Mouse (Mus musculus) heart, embryonic 15.5 days (tissue): ENCODE data around the gene Vmn1r194. TPM values are rescaled to one million over a fixed set of nuclear protein-coding genes. Genes with fewer than 3 reads are reported as not detected.
"Not testable (repeated sequence)": the region's sequence is repeated elsewhere in the genome, so short reads cannot be mapped to it uniquely, and the experiment has no call there.

ENCODE experiments used
- ATAC-seq: fragments of 200-750 bp; cut with Nextera tagmentation; replicated peaks from 2 replicates; pipeline ENCODE4 v1.8.0; 2017; ENCODE audit warnings: low read depth, moderate TSS enrichment; ENCODE audit not compliant: insufficient number of reproducible peaks, insufficient read depth, low FRiP score
- H3K27ac ChIP-seq: fragments of 300-500 bp; sonication (generic); 2 replicates; pipeline ENCODE4 v1.5.1; 2015; ENCODE audit warnings: mild to moderate bottlenecking, inconsistent platforms
- H3K27me3 ChIP-seq: fragments of 300-500 bp; sonication (generic); 2 replicates; pipeline ENCODE4 v1.6.1; 2015; ENCODE audit warnings: inconsistent platforms
- H3K36me3 ChIP-seq: fragments of 300-500 bp; sonication (generic); 2 replicates; pipeline ENCODE4 v1.6.1; 2015; ENCODE audit warnings: mild to moderate bottlenecking, inconsistent platforms
- H3K4me1 ChIP-seq: fragments of 300-500 bp; sonication (generic); replicated peaks from 2 replicates; pipeline ENCODE4 v1.6.1; 2015; ENCODE audit warnings: inconsistent platforms
- H3K4me2 ChIP-seq: fragments of 300-500 bp; sonication (generic); 2 replicates; pipeline ENCODE4 v1.6.1; 2015; ENCODE audit warnings: inconsistent platforms, mild to moderate bottlenecking, moderate library complexity
- H3K4me3 ChIP-seq: fragments of 300-500 bp; sonication (generic); 2 replicates; pipeline ENCODE4 v1.5.1; 2015; ENCODE audit warnings: mild to moderate bottlenecking, inconsistent platforms
- H3K9ac ChIP-seq: fragments of 300-500 bp; sonication (generic); 2 replicates; pipeline ENCODE4 v1.6.1; 2015; ENCODE audit warnings: mild to moderate bottlenecking, inconsistent platforms
- H3K9me3 ChIP-seq: fragments of 300-500 bp; sonication (generic); replicated peaks from 2 replicates; pipeline ENCODE4 v1.6.1; 2016; ENCODE audit warnings: inconsistent platforms
- WGBS: fragments of 180-500 bp; shearing (Covaris S2); methylation state at CpG from one replicate; pipeline ENCODE4 v1.1.7; 2015; ENCODE audit warnings: mixed read lengths; 5-methylcytosine and 5-hydroxymethylcytosine counted together
- microRNA-seq: library from miRNA; unstranded; fragments of <30 nt; microRNA quantifications from one replicate; pipeline ENCODE4, GENCODE M21; 2016
- polyA plus RNA-seq: library from polyadenylated mRNA; unstranded; fragments of >200 nt; fragmentation: Nextera tagmentation; extraction: Ambion mirVana; gene quantifications from 2 replicates; pipeline ENCODE4 v1.2.1, GENCODE M21; 2015

The Vmn1r194 gene
- polyA plus RNA-seq = not detected in 2 replicates

GRCm38 (mm10) chr13:22243915-22244314 lies at the start of gene Vmn1r194:
TSS of gene Vmn1r194 (plus strand) at chr13:22244215.
- no peaks in the 10 kb centered on the region for H3K4me1 ChIP-seq
- no peaks in the 10 kb centered on the region for H3K27me3 ChIP-seq
- H3K4me2 ChIP-seq = no peak within 1 kb of the TSS
- H3K9me3 ChIP-seq = no peaks in the 10 kb centered on the region
- no peak for ATAC-seq
- H3K36me3 ChIP-seq = no peaks in the 10 kb centered on the region
- no peak within 1 kb of the TSS for H3K9ac ChIP-seq
- no peak within 1 kb of the TSS for H3K27ac ChIP-seq
- H3K4me3 ChIP-seq = no peak within 1 kb of the TSS
- 34% methylated on average over 1 of the region's 1 CpGs for WGBS

GRCm38 (mm10) chr13:22223060-22223459 lies 21.0 kb upstream of the Vmn1r194 start, which contains the start of gene Vmn1r193:
TSS of gene Vmn1r193 (minus strand) at chr13:22223160.
- not testable (repeated sequence) for H3K27me3 ChIP-seq, ATAC-seq, H3K36me3 ChIP-seq, H3K9ac ChIP-seq, H3K27ac ChIP-seq, H3K4me1 ChIP-seq, H3K4me3 ChIP-seq, H3K9me3 ChIP-seq, H3K4me2 ChIP-seq
- 71% methylated on average over 1 of the region's 1 CpGs for WGBS

GRCm38 (mm10) chr13:22270222-22270621 lies 26.2 kb downstream of the Vmn1r194 start, which contains the start of gene Vmn1r195:
TSS of gene Vmn1r195 (plus strand) at chr13:22270522.
- H3K36me3 ChIP-seq, H3K27me3 ChIP-seq, H3K9ac ChIP-seq, H3K4me2 ChIP-seq, H3K4me1 ChIP-seq, ATAC-seq, H3K9me3 ChIP-seq, H3K27ac ChIP-seq, H3K4me3 ChIP-seq: not testable (repeated sequence)
- 90% methylated on average over 1 of the region's 1 CpGs for WGBS

- H3K27me3 ChIP-seq = no peaks in the 10 kb centered on the region
- no peaks in the 10 kb centered on the region for H3K9me3 ChIP-seq
- WGBS = 38% methylated on average over 2 of the region's 2 CpGs
- no peak overlapping the region for H3K27ac ChIP-seq
- H3K9ac ChIP-seq = no peak overlapping the region
- H3K36me3 ChIP-seq = no peaks in the 10 kb centered on the region
- H3K4me2 ChIP-seq = no peak overlapping the region
- H3K4me1 ChIP-seq = no peaks in the 10 kb centered on the region
- no peak overlapping the region for H3K4me3 ChIP-seq
- no peak for ATAC-seq
Observed at GRCm38 (mm10) chr13:22271721-22272120, 27.7 kb downstream of the Vmn1r194 start.

GRCm38 (mm10) chr13:22284578-22284977 lies 40.6 kb downstream of the Vmn1r194 start:
- H3K4me3 ChIP-seq = no peak overlapping the region
- no peaks in the 10 kb centered on the region for H3K4me1 ChIP-seq
- ATAC-seq = no peak
- no peak overlapping the region for H3K9ac ChIP-seq
- 58% methylated on average over 2 of the region's 2 CpGs for WGBS
- H3K27me3 ChIP-seq = no peaks in the 10 kb centered on the region
- no peaks in the 10 kb centered on the region for H3K36me3 ChIP-seq
- no peak overlapping the region for H3K27ac ChIP-seq
- H3K4me2 ChIP-seq = no peak overlapping the region
- no peaks in the 10 kb centered on the region for H3K9me3 ChIP-seq

GRCm38 (mm10) chr13:22289620-22290019 lies 45.6 kb downstream of the Vmn1r194 start, which contains the start of gene Vmn1r196:
TSS of gene Vmn1r196 (plus strand) at chr13:22289920.
- no peak for ATAC-seq
- 69% methylated on average over 2 of the region's 2 CpGs for WGBS
- H3K9ac ChIP-seq = no peak within 1 kb of the TSS
- H3K36me3 ChIP-seq = no peaks in the 10 kb centered on the region
- no peak within 1 kb of the TSS for H3K4me2 ChIP-seq
- H3K27ac ChIP-seq = no peak within 1 kb of the TSS
- H3K27me3 ChIP-seq = no peaks in the 10 kb centered on the region
- H3K4me1 ChIP-seq = no peaks in the 10 kb centered on the region
- H3K4me3 ChIP-seq = no peak within 1 kb of the TSS
- no peaks in the 10 kb centered on the region for H3K9me3 ChIP-seq

Small RNA genes lying within 50 kb of the gene (microRNA-seq; reads per million reads assigned to microRNA genes)
- gene Gm23282 = not detected
- not detected for gene Gm25084

Other genes starting within 250 kb of the Vmn1r194 start
- gene Prss16, start 234.5 kb upstream of the Vmn1r194 start, polyA plus RNA-seq = 9.5 and 113 TPM in 2 replicates
- 3.5 TPM in 1 of 2 replicates, not detected in the other for gene Hist1h2ah, start 208.6 kb upstream of the Vmn1r194 start, polyA plus RNA-seq
- gene Hist1h2bk, start 208.3 kb upstream of the Vmn1r194 start, polyA plus RNA-seq = 1.6 and 1.7 TPM in 2 replicates
- 8.6 and 12.1 TPM in 2 replicates for gene Hist1h4i, start 202.9 kb upstream of the Vmn1r194 start, polyA plus RNA-seq
- 11.2 and 12.4 TPM in 2 replicates for gene Hist1h2ag, start 201.3 kb upstream of the Vmn1r194 start, polyA plus RNA-seq
- gene Hist1h2bj, start 201.0 kb upstream of the Vmn1r194 start, polyA plus RNA-seq = 2.8 and 5.8 TPM in 2 replicates
- gene Vmn1r188, start 159.8 kb upstream of the Vmn1r194 start, polyA plus RNA-seq = not detected in 2 replicates
- gene Vmn1r189, start 138.4 kb upstream of the Vmn1r194 start, polyA plus RNA-seq = not detected in 2 replicates
- not detected in 2 replicates for gene Vmn1r191, start 60.2 kb upstream of the Vmn1r194 start, polyA plus RNA-seq
- gene Vmn1r192, start 53.1 kb upstream of the Vmn1r194 start, polyA plus RNA-seq = not detected in 2 replicates
- gene Vmn1r193, start 21.1 kb upstream of the Vmn1r194 start, polyA plus RNA-seq = not detected in 2 replicates
- not detected in 2 replicates for gene Vmn1r195, start 26.3 kb downstream of the Vmn1r194 start, polyA plus RNA-seq
- not detected in 2 replicates for gene Vmn1r196, start 45.7 kb downstream of the Vmn1r194 start, polyA plus RNA-seq
- not detected in 2 replicates for gene Vmn1r197, start 80.4 kb downstream of the Vmn1r194 start, polyA plus RNA-seq
- gene Vmn1r198, start 106.1 kb downstream of the Vmn1r194 start, polyA plus RNA-seq = not detected in 2 replicates
- gene Vmn1r199, start 135.6 kb downstream of the Vmn1r194 start, polyA plus RNA-seq = not detected in 2 replicates
- not detected in 2 replicates for gene Vmn1r200, start 146.2 kb downstream of the Vmn1r194 start, polyA plus RNA-seq
- not detected in 2 replicates for gene Vmn1r201, start 227.7 kb downstream of the Vmn1r194 start, polyA plus RNA-seq